Mouse (Mus musculus) lung, embryonic 15.5 days (tissue): ENCODE results near the gene Gm3486. TPM values are rescaled to one million over a fixed set of nuclear protein-coding genes. Genes with fewer than 3 reads are reported as not detected.
"Not testable (repeated sequence)": the region's sequence is repeated elsewhere in the genome, so short reads cannot be mapped to it uniquely, and the experiment has no call there.

Experiments used
- ATAC-seq: fragments of 200-750 bp; cut with Nextera tagmentation; 2 replicates; pipeline ENCODE4 v1.8.0; 2017; ENCODE audit warnings: moderate number of reproducible peaks, borderline replicate concordance; ENCODE audit not compliant: low FRiP score, low TSS enrichment; ENCODE audit errors: extremely low read depth
- H3K27ac ChIP-seq: fragments of 300-500 bp; sonication (generic); 2 replicates; pipeline ENCODE4 v1.5.1; 2015; ENCODE audit warnings: moderate library complexity, mild to moderate bottlenecking, inconsistent platforms
- H3K27me3 ChIP-seq: fragments of 300-500 bp; sonication (generic); 2 replicates; pipeline ENCODE4 v1.6.1; 2015; ENCODE audit warnings: inconsistent platforms
- H3K36me3 ChIP-seq: fragments of 300-500 bp; sonication (generic); 2 replicates; pipeline ENCODE4 v1.6.1; 2015; ENCODE audit warnings: inconsistent platforms
- H3K4me1 ChIP-seq: fragments of 300-500 bp; sonication (generic); 2 replicates; pipeline ENCODE4 v1.6.1; 2015; ENCODE audit warnings: inconsistent platforms
- H3K4me2 ChIP-seq: fragments of 300-500 bp; sonication (generic); 2 replicates; pipeline ENCODE4 v1.6.1; 2015; ENCODE audit warnings: inconsistent platforms, mild to moderate bottlenecking, moderate library complexity
- H3K4me3 ChIP-seq: fragments of 300-500 bp; sonication (generic); 2 replicates; pipeline ENCODE4 v1.5.1; 2015; ENCODE audit warnings: mild to moderate bottlenecking, inconsistent platforms
- H3K9ac ChIP-seq: fragments of 300-500 bp; sonication (generic); 2 replicates; pipeline ENCODE4 v1.6.1; 2015; ENCODE audit warnings: inconsistent platforms
- H3K9me3 ChIP-seq: fragments of 300-500 bp; sonication (generic); 2 replicates; pipeline ENCODE4 v1.6.1; 2016; ENCODE audit warnings: inconsistent platforms
- WGBS: fragments of 180-500 bp; shearing (Covaris S2); methylation state at CpG from one replicate; pipeline ENCODE4 v1.1.7; 2015; 5-methylcytosine and 5-hydroxymethylcytosine counted together
- polyA plus RNA-seq: library from polyadenylated mRNA; unstranded; fragments of >200 nt; fragmentation: Nextera tagmentation; extraction: Ambion mirVana; gene quantifications from 2 replicates; pipeline ENCODE4 v1.2.1, GENCODE M21; 2015

Gm3486 gene
- not detected in 2 replicates for polyA plus RNA-seq

- not testable (repeated sequence) for H3K27ac ChIP-seq, H3K9me3 ChIP-seq, H3K4me2 ChIP-seq, H3K27me3 ChIP-seq, H3K36me3 ChIP-seq, H3K4me3 ChIP-seq, H3K9ac ChIP-seq, H3K4me1 ChIP-seq, ATAC-seq
Observed at GRCm38 (mm10) chr14:41489385-41489784, at the start of gene Gm3486. TSS of gene Gm3486 (minus strand) at chr14:41489485.

DNA sequence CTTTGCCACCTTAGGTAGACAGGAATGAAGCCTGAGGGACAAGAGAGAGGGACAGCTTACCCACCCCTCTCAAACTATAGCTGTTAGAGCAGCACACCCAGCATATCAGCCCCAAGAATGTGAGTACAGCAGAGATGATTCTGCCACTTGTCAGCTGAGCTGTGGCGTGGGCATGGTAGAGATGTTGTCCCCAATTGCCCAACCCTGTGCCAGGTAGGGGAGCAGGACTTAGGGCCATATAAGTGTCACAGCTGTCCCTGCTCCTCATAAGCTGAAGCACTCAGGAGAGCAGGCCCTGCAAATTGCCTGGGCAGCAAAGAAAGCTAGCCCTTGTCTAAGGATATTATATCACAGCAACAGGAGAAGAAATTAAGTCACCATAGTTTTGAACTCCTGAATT lies 35.4 kb upstream of the Gm3486 start:
- not testable (repeated sequence) for H3K9me3 ChIP-seq
- 63% methylated on average over 1 of the region's 1 CpGs for WGBS

DNA sequence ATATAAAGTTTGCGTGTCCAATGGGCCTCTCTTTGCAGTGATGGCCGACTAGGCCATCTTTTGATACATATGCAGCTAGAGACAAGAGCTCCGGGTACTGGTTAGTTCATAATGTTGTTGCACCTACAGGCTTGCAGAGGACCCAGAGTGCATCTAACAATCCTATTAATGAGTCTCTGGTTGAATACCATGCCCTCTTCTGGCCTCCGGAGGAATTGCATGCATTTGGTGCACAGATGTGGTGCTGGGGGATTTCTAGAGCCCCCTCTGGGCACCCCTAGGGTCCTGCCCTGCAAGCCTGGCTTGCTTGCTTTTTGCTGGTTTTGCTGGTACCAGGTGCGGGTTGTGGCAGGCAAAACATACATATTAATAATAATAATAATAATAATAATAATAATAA lies 31.4 kb upstream of the Gm3486 start:
- not testable (repeated sequence) for H3K9ac ChIP-seq, H3K36me3 ChIP-seq, H3K27ac ChIP-seq, H3K9me3 ChIP-seq, H3K4me3 ChIP-seq, H3K4me1 ChIP-seq, H3K4me2 ChIP-seq, H3K27me3 ChIP-seq, ATAC-seq
- WGBS, result 68% methylated on average over 5 of the region's 5 CpGs

More for the DNA sequence above, 35.4 kb upstream of the Gm3486 start:
- H3K27ac ChIP-seq, ATAC-seq, H3K27me3 ChIP-seq, H3K9ac ChIP-seq, H3K4me1 ChIP-seq, H3K4me2 ChIP-seq, H3K4me3 ChIP-seq, H3K36me3 ChIP-seq: not testable (repeated sequence)

DNA sequence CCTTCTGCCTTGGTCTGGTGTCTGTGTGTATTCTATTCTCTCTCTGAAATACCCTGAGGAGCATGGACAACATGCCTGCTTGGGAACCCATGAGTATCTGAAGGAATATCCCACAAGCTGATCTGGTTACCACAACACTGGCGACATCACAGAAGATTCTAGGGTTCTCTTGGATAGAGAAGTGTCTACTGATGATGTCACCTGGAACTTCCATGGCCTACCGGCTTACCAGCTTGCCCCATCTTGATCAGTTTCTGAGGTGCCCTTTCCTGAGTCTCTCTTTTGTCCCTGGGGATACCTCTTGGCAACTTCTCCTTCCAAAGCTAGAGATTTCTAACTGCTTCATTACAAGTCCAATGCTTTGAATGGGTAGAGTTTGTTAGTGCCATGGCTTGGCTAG lies 35.9 kb downstream of the Gm3486 start, which contains the start of gene Gm7954:
Gm7954 (minus strand) TSS at position 101 of the 400 bp plus-strand sequence.
- H3K9ac ChIP-seq, result not testable (repeated sequence)
- no CpG with 5 or more reads among the region's 2 CpGs for WGBS

More for the DNA sequence above, 35.9 kb downstream of the Gm3486 start, which contains the start of gene Gm7954:
- not testable (repeated sequence) for H3K4me3 ChIP-seq, ATAC-seq, H3K27ac ChIP-seq, H3K9me3 ChIP-seq, H3K4me2 ChIP-seq, H3K36me3 ChIP-seq, H3K4me1 ChIP-seq, H3K27me3 ChIP-seq

Other genes with a start within 250 kb of the Gm3486 start
- gene Gm2832, start 210.7 kb downstream of the Gm3486 start, polyA plus RNA-seq, result not detected in 2 replicates
- not detected in 2 replicates for gene Gm5798, start 140.9 kb downstream of the Gm3486 start, polyA plus RNA-seq
- gene Gm7945, start 103.1 kb downstream of the Gm3486 start, polyA plus RNA-seq, result not detected in 2 replicates
- not detected in 2 replicates for gene Gm6482, start 81.2 kb downstream of the Gm3486 start, polyA plus RNA-seq
- gene Gm7954, start 36.0 kb downstream of the Gm3486 start, polyA plus RNA-seq, result not detected in 2 replicates
- gene Gm7970, start 66.1 kb upstream of the Gm3486 start, polyA plus RNA-seq, result not detected in 2 replicates
- not detected in 2 replicates for gene 1700049E17Rik2, start 83.7 kb upstream of the Gm3486 start, polyA plus RNA-seq
- not detected in 2 replicates for gene Gm3072, start 135.1 kb upstream of the Gm3486 start, polyA plus RNA-seq
- gene Gm3676, start 157.0 kb upstream of the Gm3486 start, polyA plus RNA-seq, result not detected in 2 replicates
- gene Gm8068, start 212.4 kb upstream of the Gm3486 start, polyA plus RNA-seq, result not detected in 2 replicates